Mouse (Mus musculus) midbrain, embryonic 15.5 days (tissue): Measurements from ENCODE around the gene Trim10. TPM values are rescaled to one million over a fixed set of nuclear protein-coding genes. Genes with fewer than 3 reads are reported as not detected.
"Not testable (repeated sequence)": the region's sequence is repeated elsewhere in the genome, so short reads cannot be mapped to it uniquely, and the experiment has no call there.

Experiments used
- ATAC-seq: fragments of 200-750 bp; cut with Nextera tagmentation; replicated peaks from 2 replicates; pipeline ENCODE4 v1.8.0; 2017; ENCODE audit warnings: moderate TSS enrichment
- H3K27ac ChIP-seq: fragments of 300-500 bp; sonication (generic); 2 replicates; pipeline ENCODE4 v1.5.1; 2015; ENCODE audit warnings: mild to moderate bottlenecking, inconsistent platforms
- H3K27me3 ChIP-seq: fragments of 300-500 bp; sonication (generic); replicated peaks from 2 replicates; pipeline ENCODE4 v1.6.1; 2015; ENCODE audit warnings: inconsistent platforms
- H3K36me3 ChIP-seq: fragments of 300-500 bp; sonication (generic); replicated peaks from 2 replicates; pipeline ENCODE4 v1.6.1; 2015; ENCODE audit warnings: inconsistent platforms
- H3K4me1 ChIP-seq: fragments of 300-500 bp; sonication (generic); 2 replicates; pipeline ENCODE4 v1.6.1; 2015; ENCODE audit warnings: inconsistent platforms
- H3K4me2 ChIP-seq: fragments of 300-500 bp; sonication (generic); 2 replicates; pipeline ENCODE4 v1.6.1; 2015; ENCODE audit warnings: inconsistent platforms, mild to moderate bottlenecking, moderate library complexity
- H3K4me3 ChIP-seq: fragments of 300-500 bp; sonication (generic); 2 replicates; pipeline ENCODE4 v1.5.1; 2015; ENCODE audit warnings: mild to moderate bottlenecking, inconsistent platforms
- H3K9ac ChIP-seq: fragments of 300-500 bp; sonication (generic); 2 replicates; pipeline ENCODE4 v1.6.1; 2015; ENCODE audit warnings: mild to moderate bottlenecking, inconsistent platforms
- H3K9me3 ChIP-seq: fragments of 300-500 bp; sonication (generic); 2 replicates; pipeline ENCODE4 v1.6.1; 2016; ENCODE audit warnings: inconsistent platforms
- WGBS: fragments of 180-500 bp; shearing (Covaris S2); methylation state at CpG from one replicate; pipeline ENCODE4 v1.1.7; 2015; ENCODE audit warnings: mixed read lengths; 5-methylcytosine and 5-hydroxymethylcytosine counted together
- polyA plus RNA-seq: library from polyadenylated mRNA; unstranded; fragments of >200 nt; fragmentation: Nextera tagmentation; extraction: Ambion mirVana; gene quantifications from 2 replicates; pipeline ENCODE4 v1.2.1, GENCODE M21; 2015

The Trim10 gene
- 1.2 and 1.5 TPM in 2 replicates for polyA plus RNA-seq

DNA sequence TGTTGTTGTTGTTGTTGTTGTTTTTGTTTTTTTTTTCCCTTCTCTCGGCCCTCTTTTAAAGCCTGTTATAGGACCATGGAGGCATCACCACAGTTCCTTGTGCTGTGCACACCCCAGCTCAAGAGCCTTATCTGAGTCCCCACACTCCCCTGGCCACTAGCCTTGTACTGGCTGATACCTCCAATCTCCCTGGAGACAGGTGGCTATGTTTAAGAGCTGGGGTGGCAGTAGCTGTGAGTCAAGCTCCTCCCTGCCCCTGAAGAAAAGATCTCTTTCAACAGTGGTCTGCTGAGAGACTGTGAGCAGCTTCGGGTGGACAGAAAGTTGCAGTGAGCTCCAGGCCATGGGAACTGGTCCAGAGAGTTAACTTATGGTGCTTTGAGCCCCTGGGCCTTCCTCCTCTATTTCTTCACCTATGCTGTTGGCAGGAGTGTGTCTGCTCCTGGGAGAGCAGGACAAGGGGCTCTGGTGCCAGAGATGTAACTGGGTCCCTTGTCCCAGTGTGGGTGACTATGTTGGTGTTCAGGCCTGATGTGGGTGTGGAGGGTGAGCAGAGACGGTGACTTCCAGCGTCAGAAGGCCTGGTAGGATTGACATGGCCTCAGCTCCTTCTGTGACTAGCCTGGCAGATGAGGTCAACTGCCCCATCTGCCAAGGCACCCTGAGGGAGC, at the start of gene Trim10:
Gene Trim10, plus strand, starts transcription at position 291 of the 671 bp plus-strand sequence.
- Histone ChIP-seq H3K4me1 (peaks cover 8% of the 10 kb centered on the region), H3K4me2 (no peak within 1 kb of the TSS), H3K9me3 (no peaks in the 10 kb centered on the region), H3K36me3 (no peaks in the 10 kb centered on the region), H3K4me3 (no peak within 1 kb of the TSS), H3K27me3 (peaks cover 7% of the 10 kb centered on the region; the same call in 1 of the 2 replicates), H3K9ac (no peak within 1 kb of the TSS), H3K27ac (no peak within 1 kb of the TSS)
- 83% methylated on average over 4 of the region's 4 CpGs for WGBS
- ATAC-seq: no peak

DNA sequence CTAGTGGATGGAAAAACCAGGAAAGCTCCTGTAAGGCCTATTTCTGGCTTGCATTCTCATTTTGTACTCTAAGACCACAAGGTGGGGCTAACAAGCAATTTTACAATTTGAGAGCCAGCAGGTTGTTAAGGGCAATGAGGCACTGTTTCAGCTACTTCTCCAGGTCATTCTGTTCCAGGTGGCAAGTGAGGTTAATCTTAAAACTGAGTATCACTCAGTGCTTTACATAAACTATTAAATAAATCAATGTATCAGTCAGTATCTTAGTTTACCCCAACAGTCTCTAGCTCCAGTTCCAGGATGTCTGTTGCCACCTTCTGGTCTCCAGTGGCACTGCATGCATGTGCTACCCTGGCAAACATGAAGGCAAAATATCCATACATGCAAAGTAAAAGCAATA, 45.4 kb upstream of the Trim10 start:
- no peaks in the 10 kb centered on the region for H3K4me1 ChIP-seq
- H3K4me2 ChIP-seq: no peak overlapping the region
- H3K27ac ChIP-seq: no peak overlapping the region
- no peaks in the 10 kb centered on the region for H3K9me3 ChIP-seq
- ATAC-seq: no peak
- no peak overlapping the region for H3K9ac ChIP-seq
- H3K4me3 ChIP-seq: no peak overlapping the region
- 0 out of 2 replicates have a peak, but pooled peaks cover 3% of the 10 kb centered on the region for H3K27me3 ChIP-seq
- no peaks in the 10 kb centered on the region for H3K36me3 ChIP-seq

DNA sequence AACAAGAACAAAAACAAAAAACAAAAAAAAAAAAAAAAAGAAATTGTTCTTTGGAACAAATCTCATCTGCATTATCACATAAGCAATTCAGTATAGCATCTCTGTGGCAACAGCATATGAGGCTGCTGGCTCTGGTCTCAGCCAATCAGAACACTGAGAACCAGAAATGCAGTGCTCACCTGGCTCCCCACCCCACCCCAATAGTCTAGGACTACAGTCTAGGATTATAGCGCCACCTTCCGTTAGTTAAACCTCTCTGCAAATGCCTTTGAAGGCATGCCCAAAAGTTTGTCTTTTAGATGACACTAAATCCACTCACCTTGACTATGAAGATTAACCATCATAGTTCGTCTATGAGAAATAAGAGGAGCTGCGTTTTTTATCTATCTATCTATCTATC, 43.8 kb upstream of the Trim10 start:
- H3K9ac ChIP-seq: no peak overlapping the region
- H3K4me2 ChIP-seq: peak overlapping the region; percentile 43
- 0 out of 2 replicates have a peak, but pooled peaks cover 3% of the 10 kb centered on the region for H3K27me3 ChIP-seq
- no peaks in the 10 kb centered on the region for H3K9me3 ChIP-seq
- no peak overlapping the region for H3K27ac ChIP-seq
- peak; percentile 81 for ATAC-seq
- no peaks in the 10 kb centered on the region for H3K36me3 ChIP-seq
- no peaks in the 10 kb centered on the region for H3K4me1 ChIP-seq
- 37% methylated on average over 4 of the region's 4 CpGs for WGBS
- H3K4me3 ChIP-seq: no peak overlapping the region

- WGBS: 15% methylated on average over 5 of the region's 5 CpGs
- not testable (repeated sequence) for H3K27ac ChIP-seq, H3K9me3 ChIP-seq, H3K4me1 ChIP-seq, H3K9ac ChIP-seq, H3K27me3 ChIP-seq, H3K4me3 ChIP-seq, H3K36me3 ChIP-seq
- H3K4me2 ChIP-seq: peak overlapping the region; percentile 43
- peak; percentile 88 for ATAC-seq
Measured at GRCm38 (mm10) chr17:36826002-36826401, 43.4 kb upstream of the Trim10 start.

DNA sequence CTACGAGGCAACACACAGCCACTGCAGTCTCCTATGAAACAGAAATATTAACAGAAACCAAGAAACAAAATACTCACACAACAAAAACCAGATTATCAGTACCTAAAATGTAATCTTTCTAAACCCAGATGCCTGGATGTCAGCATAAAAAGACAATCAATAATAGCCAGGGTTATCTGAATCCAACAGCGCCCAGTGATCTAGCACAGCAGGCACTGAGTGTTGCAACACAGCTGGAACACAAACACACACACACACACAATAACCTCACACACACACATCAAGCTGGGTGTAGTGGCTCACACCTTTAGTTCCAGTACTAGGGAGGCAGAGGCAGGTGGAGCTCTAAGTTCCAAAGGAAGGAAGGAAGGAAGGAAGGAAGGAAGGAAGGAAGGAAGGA, 40.9 kb upstream of the Trim10 start:
- H3K4me3 ChIP-seq: no peak overlapping the region
- ATAC-seq: no peak
- 0 out of 2 replicates have a peak, but pooled peaks cover 3% of the 10 kb centered on the region for H3K27me3 ChIP-seq
- no peaks in the 10 kb centered on the region for H3K4me1 ChIP-seq
- H3K4me2 ChIP-seq: no peak overlapping the region
- H3K27ac ChIP-seq: no peak overlapping the region
- no peaks in the 10 kb centered on the region for H3K9me3 ChIP-seq
- 89% methylated on average over 2 of the region's 2 CpGs for WGBS
- H3K9ac ChIP-seq: no peak overlapping the region
- no peaks in the 10 kb centered on the region for H3K36me3 ChIP-seq

DNA sequence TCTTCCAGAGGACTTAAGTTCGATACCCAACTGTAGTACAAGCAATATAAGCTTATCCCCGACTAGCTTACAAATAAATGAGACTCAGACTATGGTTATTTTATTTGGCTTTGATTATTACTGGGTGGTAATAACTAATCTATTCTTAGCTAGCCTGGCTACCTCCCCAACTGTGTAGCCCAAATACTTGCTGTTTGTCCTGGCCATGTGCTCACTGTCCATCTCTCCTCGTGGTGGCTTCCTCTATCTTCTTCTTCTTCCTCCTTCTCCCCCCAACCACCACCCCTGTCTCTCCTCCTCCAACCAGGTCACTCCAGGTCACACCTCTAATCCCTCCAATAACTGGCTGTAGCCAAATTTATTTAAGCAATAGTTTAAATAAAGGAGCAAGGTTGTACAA, 38.9 kb upstream of the Trim10 start:
- Histone ChIP-seq H3K27me3 (0 out of 2 replicates have a peak, but pooled peaks cover 3% of the 10 kb centered on the region), H3K9ac (no peak overlapping the region), H3K4me2 (no peak overlapping the region), H3K4me3 (no peak overlapping the region), H3K27ac (no peak overlapping the region), H3K9me3 (no peaks in the 10 kb centered on the region), H3K4me1 (no peaks in the 10 kb centered on the region), H3K36me3 (no peaks in the 10 kb centered on the region)
- no peak for ATAC-seq
- WGBS: 79% methylated on average over 3 of the region's 3 CpGs

DNA sequence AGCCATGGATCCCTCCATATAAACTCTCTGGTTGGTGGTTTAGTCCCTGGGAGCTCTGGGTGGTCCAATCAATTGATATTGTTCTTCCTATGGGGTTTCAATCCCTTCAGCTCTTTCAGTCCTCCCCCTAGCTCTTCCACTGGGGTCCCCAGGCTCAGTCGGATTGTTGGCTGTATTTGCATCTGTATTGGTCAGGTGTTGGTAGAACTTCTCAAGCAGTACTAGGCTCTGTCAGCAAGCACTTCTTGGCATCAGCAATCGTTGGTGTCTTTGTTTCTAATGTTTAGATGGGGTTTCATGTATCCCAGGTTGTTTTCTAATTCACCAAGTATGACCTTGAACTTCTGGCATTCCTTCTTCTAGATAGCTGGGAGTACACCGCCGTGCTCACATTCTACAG, 36.7 kb upstream of the Trim10 start:
- Histone ChIP-seq H3K4me1 (peaks cover 10% of the 10 kb centered on the region), H3K27me3 (0 out of 2 replicates have a peak, but pooled peaks cover 3% of the 10 kb centered on the region), H3K27ac (no peak overlapping the region), H3K9ac (no peak overlapping the region), H3K9me3 (no peaks in the 10 kb centered on the region), H3K4me3 (no peak overlapping the region), H3K36me3 (no peaks in the 10 kb centered on the region), H3K4me2 (no peak overlapping the region)
- 55% methylated on average over 4 of the region's 4 CpGs for WGBS
- ATAC-seq: no peak

- H3K4me1 ChIP-seq: peaks cover 26% of the 10 kb centered on the region
- 36% methylated on average over 12 of the region's 12 CpGs for WGBS
- no peaks in the 10 kb centered on the region for H3K36me3 ChIP-seq
- 0 out of 2 replicates have a peak, but pooled peaks have one; percentile 2 for ATAC-seq
- peak overlapping the region; percentile 77 for H3K4me2 ChIP-seq
- no peak overlapping the region for H3K9ac ChIP-seq
- no peak overlapping the region for H3K27ac ChIP-seq
- no peaks in the 10 kb centered on the region for H3K9me3 ChIP-seq
- H3K4me3 ChIP-seq: 0 out of 2 replicates have a peak overlapping the region, but pooled peaks have one; percentile 65
- H3K27me3 ChIP-seq: no peaks in the 10 kb centered on the region
Measured at GRCm38 (mm10) chr17:36835591-36836426, 33.6 kb upstream of the Trim10 start.

GRCm38 (mm10) chr17:36836427-36836812, 33.0 kb upstream of the Trim10 start:
- H3K27me3 ChIP-seq: no peaks in the 10 kb centered on the region
- peak overlapping the region; percentile 65 for H3K4me3 ChIP-seq
- peak overlapping the region; percentile 77 for H3K9ac ChIP-seq
- H3K27ac ChIP-seq: peak overlapping the region; percentile 89
- H3K9me3 ChIP-seq: no peaks in the 10 kb centered on the region
- ATAC-seq: peak; percentile 65
- no peaks in the 10 kb centered on the region for H3K36me3 ChIP-seq
- peak overlapping the region; percentile 77 for H3K4me2 ChIP-seq
- WGBS: 23% methylated on average over 3 of the region's 3 CpGs
- peaks cover 26% of the 10 kb centered on the region for H3K4me1 ChIP-seq

- Histone ChIP-seq H3K4me1 (peaks cover 26% of the 10 kb centered on the region), H3K9me3 (no peaks in the 10 kb centered on the region), H3K36me3 (no peaks in the 10 kb centered on the region), H3K27me3 (no peaks in the 10 kb centered on the region), H3K9ac (peak within 1 kb of the TSS; percentile 77), H3K4me3 (peak within 1 kb of the TSS; percentile 65), H3K27ac (peak within 1 kb of the TSS; percentile 89), H3K4me2 (peak within 1 kb of the TSS; percentile 77)
- 0% methylated on average over 58 of the region's 58 CpGs for WGBS
- ATAC-seq: peak; percentile 99
Measured at GRCm38 (mm10) chr17:36836874-36837647, 32.3 kb upstream of the Trim10 start, which contains the start of gene Trim26. Gene Trim26 (plus strand): TSS chr17:36837134.

DNA sequence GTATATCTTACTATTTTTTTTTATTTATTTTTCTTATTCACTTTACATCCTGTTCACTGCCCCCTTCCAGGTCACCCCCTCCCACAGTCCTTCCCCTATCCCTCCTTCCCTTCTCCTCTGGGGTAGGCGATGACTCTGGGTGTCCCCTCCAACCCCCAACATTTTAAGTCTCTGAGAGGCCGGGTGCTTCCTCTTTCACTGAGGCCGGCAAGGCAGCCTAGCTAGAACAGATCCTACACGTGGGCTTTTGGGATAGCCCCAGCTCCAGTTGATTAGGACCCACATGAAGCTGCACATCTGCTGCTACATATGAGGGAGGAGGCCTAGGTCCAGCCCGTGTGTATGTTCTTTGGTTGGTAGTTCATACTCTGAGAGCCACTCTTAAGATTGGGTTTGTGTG, 30.4 kb upstream of the Trim10 start:
- 86% methylated on average over 5 of the region's 5 CpGs for WGBS
- H3K4me1 ChIP-seq: peaks cover 26% of the 10 kb centered on the region
- no peak overlapping the region for H3K27ac ChIP-seq
- no peak for ATAC-seq
- no peak overlapping the region for H3K4me3 ChIP-seq
- H3K27me3 ChIP-seq: no peaks in the 10 kb centered on the region
- no peak overlapping the region for H3K4me2 ChIP-seq
- no peaks in the 10 kb centered on the region for H3K36me3 ChIP-seq
- no peaks in the 10 kb centered on the region for H3K9me3 ChIP-seq
- H3K9ac ChIP-seq: no peak overlapping the region; the same call in 1 of the 2 replicates

GRCm38 (mm10) chr17:36839931-36840330, 29.4 kb upstream of the Trim10 start:
- no peaks in the 10 kb centered on the region for H3K9me3 ChIP-seq
- peaks cover 26% of the 10 kb centered on the region for H3K4me1 ChIP-seq
- no peak overlapping the region for H3K9ac ChIP-seq
- no peak overlapping the region for H3K4me2 ChIP-seq
- H3K36me3 ChIP-seq: no peaks in the 10 kb centered on the region
- no peak overlapping the region for H3K27ac ChIP-seq
- no peaks in the 10 kb centered on the region for H3K27me3 ChIP-seq
- 83% methylated on average over 3 of the region's 3 CpGs for WGBS
- ATAC-seq: no peak
- no peak overlapping the region for H3K4me3 ChIP-seq
